Mouse (Mus musculus) liver, postnatal 0 days (tissue): ENCODE results near the gene Homer1.

Experiments used
- CTCF ChIP-seq: sonication (generic); IDR thresholded peaks from 2 replicates; pipeline ENCODE4 v1.5.1; 2016; ENCODE audit warnings: antibody characterized with exemption, low read depth
- EP300 ChIP-seq: IDR thresholded peaks from 2 replicates; pipeline ENCODE4 v1.6.1; 2016; ENCODE audit warnings: antibody characterized with exemption, low read depth, mild to moderate bottlenecking

- TF ChIP-seq CTCF (no peak), EP300 (no peak)
Observed at GRCm38 (mm10) chr13:93419779-93420178, 120.3 kb downstream of the Homer1 start.
